7 mouse cellular contexts compared by ENCODE assay signal in genomic region chr2:151980355-151980693, GRCm38 (mm10). TPM values are rescaled to one million over a fixed set of nuclear protein-coding genes. Genes with fewer than 3 reads are reported as not detected.
DNase-seq lines count a peak whose midpoint lies in the region; ATAC-seq and TF ChIP-seq lines count a peak whose summit lies in the region.

No protein-coding gene starts in this region.

- WGBS in lung, postnatal 0 days: 31% methylated on average over 3 of the region's 3 CpGs
- WGBS in limb, embryonic 12.5 days: 37% methylated on average over 3 of the region's 3 CpGs
- WGBS in stomach, embryonic 15.5 days: 45% methylated on average over 3 of the region's 3 CpGs

- peak overlapping the region; percentile 90 for H3K4me2 ChIP-seq in lung, postnatal 0 days (replicated peaks; ENCODE audit: low read depth, low read length)
- peak overlapping the region; percentile 82 for H3K4me2 ChIP-seq in limb, embryonic 12.5 days
- peak overlapping the region; percentile 77 for H3K4me2 ChIP-seq in stomach, embryonic 15.5 days

- TF ChIP-seq CTCF in lung, postnatal 0 days (IDR thresholded peaks at IDR 0.05): no peak

- no peak for ATAC-seq in lung, postnatal 0 days
- ATAC-seq in limb, embryonic 12.5 days (ENCODE audit: insufficient number of reproducible peaks, insufficient read depth, low FRiP score, low TSS enrichment, low read depth): no peak
- ATAC-seq in stomach, embryonic 15.5 days (ENCODE audit: insufficient read depth, low FRiP score, low read depth): peak; percentile 19; the same call in 1 of the 2 replicates

- peaks cover 23% of the 10 kb centered on the region; the same call in 1 of the 2 replicates for H3K4me1 ChIP-seq in lung, postnatal 0 days (ENCODE audit: insufficient read depth, low read depth, low read length)
- H3K4me1 ChIP-seq in erythroblast, embryonic 14.5 days (ENCODE audit: control insufficient read depth): peaks cover 32% of the 10 kb centered on the region
- H3K4me1 ChIP-seq in limb, embryonic 12.5 days (replicated peaks): peaks cover 30% of the 10 kb centered on the region
- peaks cover 37% of the 10 kb centered on the region for H3K4me1 ChIP-seq in stomach, embryonic 15.5 days

- H3K9me3 ChIP-seq in lung, postnatal 0 days (ENCODE audit: low read length): no peaks in the 10 kb centered on the region
- no peaks in the 10 kb centered on the region for H3K9me3 ChIP-seq in erythroblast, embryonic 14.5 days (ENCODE audit: control insufficient read depth, low read length)
- no peaks in the 10 kb centered on the region for H3K9me3 ChIP-seq in limb, embryonic 12.5 days
- no peaks in the 10 kb centered on the region for H3K9me3 ChIP-seq in stomach, embryonic 15.5 days

- 0 out of 2 replicates have a peak overlapping the region, but pooled peaks have one; percentile 28 for H3K27ac ChIP-seq in lung, postnatal 0 days (ENCODE audit: low read length)
- H3K27ac ChIP-seq in limb, embryonic 12.5 days: 0 out of 2 replicates have a peak overlapping the region, but pooled peaks have one; percentile 13
- H3K27ac ChIP-seq in stomach, embryonic 15.5 days: peak overlapping the region; percentile 28; the same call in 1 of the 2 replicates

- no peak overlapping the region for H3K9ac ChIP-seq in lung, postnatal 0 days (replicated peaks; ENCODE audit: low read depth)
- H3K9ac ChIP-seq in limb, embryonic 12.5 days (replicated peaks): peak overlapping the region; percentile 70; the same call in 1 of the 2 replicates
- H3K9ac ChIP-seq in stomach, embryonic 15.5 days: no peak overlapping the region

- no peak for DNase-seq in lung, postnatal 0 days (ENCODE audit: low spot score)
- no peak for DNase-seq in lung, postnatal 4 days
- DNase-seq in cerebellum, adult 8-10 months: no peak
- no peak for DNase-seq in testis, postnatal 14 days (ENCODE audit: low spot score)

- no peak for TF ChIP-seq EP300 in lung, postnatal 0 days (IDR thresholded peaks at IDR 0.05)

- peak overlapping the region; percentile 61; the same call in 1 of the 2 replicates for H3K4me3 ChIP-seq in lung, postnatal 0 days (ENCODE audit: low read depth, low read length)
- peak overlapping the region; percentile 93 for H3K4me3 ChIP-seq in erythroblast, embryonic 14.5 days (replicated peaks)
- H3K4me3 ChIP-seq in limb, embryonic 12.5 days (replicated peaks): peak overlapping the region; percentile 74
- H3K4me3 ChIP-seq in stomach, embryonic 15.5 days (replicated peaks): peak overlapping the region; percentile 80

- no peaks in the 10 kb centered on the region for H3K27me3 ChIP-seq in lung, postnatal 0 days (replicated peaks; ENCODE audit: insufficient read depth, low read length)
- peaks cover 10% of the 10 kb centered on the region for H3K27me3 ChIP-seq in erythroblast, embryonic 14.5 days (ENCODE audit: control insufficient read depth)
- H3K27me3 ChIP-seq in limb, embryonic 12.5 days: 0 out of 2 replicates have a peak, but pooled peaks cover under 1% of the 10 kb centered on the region
- no peaks in the 10 kb centered on the region for H3K27me3 ChIP-seq in stomach, embryonic 15.5 days (replicated peaks)

- H3K36me3 ChIP-seq in lung, postnatal 0 days (ENCODE audit: insufficient read depth, low read length): no peaks in the 10 kb centered on the region
- peaks cover 13% of the 10 kb centered on the region for H3K36me3 ChIP-seq in erythroblast, embryonic 14.5 days (ENCODE audit: control insufficient read depth)
- H3K36me3 ChIP-seq in limb, embryonic 12.5 days: no peaks in the 10 kb centered on the region
- H3K36me3 ChIP-seq in stomach, embryonic 15.5 days: no peaks in the 10 kb centered on the region

RNA-seq across cellular contexts. Expression of gene Fam110a, which starts 0.3 kb away (rescaled TPM):
- polyA plus RNA-seq in lung, postnatal 0 days (2015; fragmentation: Nextera tagmentation; extraction: Ambion mirVana): 34.8 and 36.3 TPM in 2 replicates
- 4.5 and 4.7 TPM in 2 replicates for polyA plus RNA-seq in erythroblast, embryonic 14.5 days (2012)
- polyA plus RNA-seq in limb, embryonic 12.5 days (2016; fragmentation: Nextera tagmentation; extraction: Ambion mirVana): 29.3 and 31.7 TPM in 2 replicates
- polyA plus RNA-seq in stomach, embryonic 15.5 days (2015; fragmentation: Nextera tagmentation; extraction: Ambion mirVana): 26.8 TPM in 2 replicates

RNA-seq across cellular contexts. Expression of gene Slc52a3, which starts 16.0 kb away (rescaled TPM):
- polyA plus RNA-seq in lung, postnatal 0 days (2015; fragmentation: Nextera tagmentation; extraction: Ambion mirVana): 26.0 and 26.7 TPM in 2 replicates
- 0.05 and 0.09 TPM in 2 replicates for polyA plus RNA-seq in erythroblast, embryonic 14.5 days (2012)
- 0.97 and 1.2 TPM in 2 replicates for polyA plus RNA-seq in limb, embryonic 12.5 days (2016; fragmentation: Nextera tagmentation; extraction: Ambion mirVana)
- polyA plus RNA-seq in stomach, embryonic 15.5 days (2015; fragmentation: Nextera tagmentation; extraction: Ambion mirVana): 4.9 and 7.3 TPM in 2 replicates
